Mouse (Mus musculus) megakaryocyte, embryonic 14.5 days (primary cell): ENCODE measurements at regions not wholly inside any gene's neighbourhood (a gene's known extent, or its start where the extent isn't known, plus 50 kb on each side); places are given as distances from the start of the nearest gene placed in this dataset.

Source experiments
- FLI1 ChIP-seq: IDR thresholded peaks from 2 replicates; pipeline ENCODE4 v1.6.1; 2012; ENCODE audit warnings: low read length, inconsistent platforms, mixed read lengths
- GATA1 ChIP-seq: IDR thresholded peaks from 3 replicates; pipeline ENCODE4 v1.6.1; 2012; ENCODE audit warnings: mixed read lengths, low read length, inconsistent platforms, borderline replicate concordance

- no peak for TF ChIP-seq GATA1
- no peak for TF ChIP-seq FLI1
Observed at GRCm38 (mm10) chr10:43718768-43719167, 140.7 kb downstream of the Cd24a start.
